Mouse (Mus musculus) activated CD4-positive, CD25-positive, alpha-beta regulatory T cell, adult 9 weeks (primary cell): Measurements from ENCODE around the gene Eipr1. TPM values are rescaled to one million over a fixed set of nuclear protein-coding genes. Genes with fewer than 3 reads are reported as not detected.

ENCODE experiments used
- polyA plus RNA-seq: library from polyadenylated mRNA; unstranded; fragments of 100-300 nt; shearing (Covaris generic); gene quantifications from one replicate; pipeline ENCODE4 v1.2.1, GENCODE M21; 2017

Eipr1 gene
- polyA plus RNA-seq = 63.8 TPM

DNA sequence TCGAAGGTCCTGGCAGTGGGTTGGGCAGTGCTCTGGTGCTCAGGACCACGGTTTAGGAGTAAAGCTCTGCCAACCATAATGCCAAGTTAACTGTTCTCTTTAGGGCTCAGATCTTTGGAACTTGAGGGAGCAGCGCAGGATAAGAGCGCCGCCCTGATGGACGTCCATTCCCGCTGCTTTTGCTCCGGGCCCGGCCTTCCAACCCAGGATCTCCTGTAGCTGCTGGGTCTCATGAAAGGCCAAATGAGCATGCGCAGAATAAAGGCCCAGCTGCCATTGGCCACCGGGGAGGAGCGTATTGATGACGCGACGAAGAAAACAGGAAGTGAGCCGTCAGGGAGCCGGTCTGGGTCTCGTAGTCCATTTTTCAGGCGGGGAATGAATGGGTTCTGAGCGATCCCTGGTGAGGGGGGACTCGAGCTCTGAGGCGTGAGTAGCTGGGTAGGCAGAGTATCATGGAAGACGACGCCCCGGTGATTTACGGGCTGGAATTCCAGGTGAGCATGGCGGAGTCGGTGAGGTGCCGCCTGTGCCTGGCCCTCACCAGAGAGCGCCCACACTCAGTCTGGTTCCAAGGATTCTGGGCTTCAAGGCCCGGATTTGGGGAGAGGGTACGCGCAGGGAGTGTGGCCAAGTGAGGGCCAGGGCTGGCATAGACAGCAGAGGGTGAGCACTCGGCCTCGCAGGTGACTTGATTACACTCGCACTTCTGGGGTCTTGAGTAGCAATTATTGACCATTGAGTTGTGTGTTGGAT, at the start of gene Eipr1:
Gene Eipr1, plus strand, starts transcription at position 296 of the 756 bp plus-strand sequence.

GRCm38 (mm10) chr12:28750021-28750633, 1.5 kb upstream of the Eipr1 start, which contains the start of gene Trappc12:
Gene Trappc12 (minus strand): TSS chr12:28750472.

Other genes with a start within 250 kb of the Eipr1 start
- gene Dcdc2c, start 199.4 kb upstream of the Eipr1 start, polyA plus RNA-seq = not detected
- gene Allc, start 169.3 kb upstream of the Eipr1 start, polyA plus RNA-seq = not detected
- not detected for gene Colec11, start 128.4 kb upstream of the Eipr1 start, polyA plus RNA-seq
- gene Rps7, start 115.8 kb upstream of the Eipr1 start, polyA plus RNA-seq = 1,150 TPM
- gene Rnaseh1, start 102.2 kb upstream of the Eipr1 start, polyA plus RNA-seq = 38.9 TPM
- 70.4 TPM for gene Adi1, start 76.6 kb upstream of the Eipr1 start, polyA plus RNA-seq
- 80.1 TPM for gene Trappc12, start 1.3 kb upstream of the Eipr1 start, polyA plus RNA-seq